Mouse (Mus musculus) CH12F3 (cell line): ENCODE measurements around the gene 2510039O18Rik.

Experiments used
- in situ Hi-C: fragments of 300-500 bp; cut with MboI; formaldehyde crosslinking; loops from 2 replicates; pipeline ENCODE4 v1.14.3; 2020; ENCODE audit warnings: low sequenced_read_pairs

Gene 2510039O18Rik

GRCm38 (mm10) chr4:147940576-147941044, at the start of gene 2510039O18Rik:
TSS of gene 2510039O18Rik (plus strand) at chr4:147940895.
- in situ Hi-C loops = no loop called here

- in situ Hi-C loops = no loop called here
These were observed 44.8 kb upstream of the 2510039O18Rik start for GRCm38 (mm10) chr4:147895815-147896330.

- in situ Hi-C loops = no loop called here
These were observed 44.3 kb upstream of the 2510039O18Rik start for GRCm38 (mm10) chr4:147896411-147896810.

- in situ Hi-C loops = no loop called here
These were observed 43.3 kb upstream of the 2510039O18Rik start for GRCm38 (mm10) chr4:147897348-147897747.

- in situ Hi-C loops = no loop called here
These were observed 40.2 kb upstream of the 2510039O18Rik start for GRCm38 (mm10) chr4:147900452-147900851.

- in situ Hi-C loops = no loop called here
These were observed 37.7 kb upstream of the 2510039O18Rik start for GRCm38 (mm10) chr4:147902906-147903500.

- in situ Hi-C loops = no loop called here
These were observed 37.1 kb upstream of the 2510039O18Rik start for GRCm38 (mm10) chr4:147903601-147904000.

GRCm38 (mm10) chr4:147904313-147905089, 36.2 kb upstream of the 2510039O18Rik start, which contains the start of gene Mfn2:
TSS of gene Mfn2 (minus strand) at chr4:147904704.
- in situ Hi-C loops = no loop called here

GRCm38 (mm10) chr4:147905090-147905659, 35.5 kb upstream of the 2510039O18Rik start:
- in situ Hi-C loops = no loop called here

- in situ Hi-C loops = no loop called here
These were observed 34.5 kb upstream of the 2510039O18Rik start for GRCm38 (mm10) chr4:147906230-147906629.

GRCm38 (mm10) chr4:147909486-147909885, 31.2 kb upstream of the 2510039O18Rik start:
- in situ Hi-C loops = no loop called here

- in situ Hi-C loops = no loop called here
These were observed 22.1 kb upstream of the 2510039O18Rik start for GRCm38 (mm10) chr4:147918459-147919121.

GRCm38 (mm10) chr4:147920973-147921372, 19.7 kb upstream of the 2510039O18Rik start:
- in situ Hi-C loops = no loop called here

GRCm38 (mm10) chr4:147922341-147922740, 18.4 kb upstream of the 2510039O18Rik start:
- in situ Hi-C loops = no loop called here

- in situ Hi-C loops = no loop called here
These were observed 13.0 kb upstream of the 2510039O18Rik start for GRCm38 (mm10) chr4:147927705-147928104.

- in situ Hi-C loops = no loop called here
These were observed 12.6 kb upstream of the 2510039O18Rik start for GRCm38 (mm10) chr4:147928136-147928535.

GRCm38 (mm10) chr4:147928540-147928939, 12.2 kb upstream of the 2510039O18Rik start:
- in situ Hi-C loops = no loop called here

- in situ Hi-C loops = no loop called here
These were observed 9.7 kb upstream of the 2510039O18Rik start for GRCm38 (mm10) chr4:147930946-147931345.

- in situ Hi-C loops = no loop called here
These were observed 6.6 kb upstream of the 2510039O18Rik start for GRCm38 (mm10) chr4:147934134-147934533.

- in situ Hi-C loops = no loop called here
These were observed 6.1 kb upstream of the 2510039O18Rik start for GRCm38 (mm10) chr4:147934611-147935010.

GRCm38 (mm10) chr4:147935904-147936303, 4.8 kb upstream of the 2510039O18Rik start:
- in situ Hi-C loops = no loop called here
